ENCODE assay signal across 8 mouse cellular contexts in the genomic region with DNA sequence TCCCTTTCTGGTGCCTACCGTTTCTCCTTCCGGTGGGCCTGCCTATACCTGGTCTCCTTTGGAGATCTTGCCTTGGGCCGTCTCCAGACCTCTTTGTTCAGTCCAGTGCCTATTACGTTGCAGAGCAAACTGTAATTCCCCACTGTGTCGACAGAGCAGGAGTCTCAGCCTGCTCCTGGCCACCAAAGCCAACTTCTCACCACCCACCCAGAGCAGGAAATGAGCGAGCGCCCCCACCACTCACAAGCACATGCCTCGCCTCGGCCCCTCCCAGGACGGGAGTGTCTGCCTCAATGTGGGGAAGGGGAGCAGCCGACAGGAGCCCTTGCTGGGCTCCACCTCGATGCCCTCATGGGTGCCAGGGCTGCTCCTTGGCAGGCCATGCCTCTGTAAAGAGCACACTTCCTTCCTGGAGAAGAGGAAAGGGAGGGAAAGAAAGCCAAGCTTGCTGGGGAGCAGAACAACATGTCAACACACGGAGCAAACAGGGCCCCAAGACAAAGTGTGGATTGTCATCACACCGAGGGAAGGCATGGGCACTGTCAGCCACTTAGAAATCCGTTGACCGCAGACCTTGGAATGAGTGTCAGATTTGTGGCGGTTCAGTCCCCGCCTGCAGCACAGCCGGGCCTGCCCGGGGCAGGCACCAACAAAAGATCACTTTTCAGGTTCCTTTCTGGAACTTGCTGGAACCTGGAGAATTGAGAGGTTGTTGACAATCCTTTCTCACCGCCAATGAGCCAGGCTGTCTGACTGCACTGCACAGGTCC. TPM values are rescaled to one million over a fixed set of nuclear protein-coding genes. Genes with fewer than 3 reads are reported as not detected.
DNase-seq lines count a peak whose midpoint lies in the region; ATAC-seq lines count a peak whose summit lies in the region.

No protein-coding gene starts in this region.

- H3K4me3 ChIP-seq in megakaryocyte, embryonic 14.5 days (replicated peaks): peak overlapping the region; percentile 48
- no peak overlapping the region for H3K4me3 ChIP-seq in heart, embryonic 11.5 days (ENCODE audit: low read depth, low read length)
- H3K4me3 ChIP-seq in limb, embryonic 15.5 days: no peak overlapping the region

- peak overlapping the region; percentile 11 for H3K4me2 ChIP-seq in heart, embryonic 11.5 days
- H3K4me2 ChIP-seq in limb, embryonic 15.5 days: no peak overlapping the region

- WGBS in heart, embryonic 11.5 days (ENCODE audit: insufficient replicate concordance): 36% methylated on average over 21 of the region's 21 CpGs
- 51% methylated on average over 21 of the region's 21 CpGs for WGBS in limb, embryonic 15.5 days

- H3K9ac ChIP-seq in heart, embryonic 11.5 days (ENCODE audit: low read depth, low read length): peak overlapping the region; percentile 52; the same call in 1 of the 2 replicates
- no peak overlapping the region for H3K9ac ChIP-seq in limb, embryonic 15.5 days

- ATAC-seq in megakaryocyte, adult 5-6 weeks (ENCODE audit: poor library complexity, severe bottlenecking): no peak
- 0 out of 2 replicates have a peak, but pooled peaks have one; percentile 0 for ATAC-seq in heart, embryonic 11.5 days (replicated peaks; ENCODE audit: insufficient number of reproducible peaks, low FRiP score, low TSS enrichment)
- ATAC-seq in limb, embryonic 15.5 days (ENCODE audit: insufficient number of reproducible peaks, low FRiP score, low TSS enrichment, low read depth): no peak
- no peak for ATAC-seq in megakaryocyte-erythroid progenitor cell, adult 5-6 weeks (replicated peaks; ENCODE audit: low FRiP score, low TSS enrichment, poor library complexity, severe bottlenecking)

- no peaks in the 10 kb centered on the region for H3K9me3 ChIP-seq in megakaryocyte, embryonic 14.5 days
- H3K9me3 ChIP-seq in heart, embryonic 11.5 days (replicated peaks; ENCODE audit: control insufficient read depth, low read length): no peaks in the 10 kb centered on the region
- no peaks in the 10 kb centered on the region for H3K9me3 ChIP-seq in limb, embryonic 15.5 days

- intact Hi-C loops in left cerebral cortex, postnatal 4 days (cut with DNase I): no loop called here

- peaks cover 99% of the 10 kb centered on the region for H3K4me1 ChIP-seq in megakaryocyte, embryonic 14.5 days
- H3K4me1 ChIP-seq in heart, embryonic 11.5 days (ENCODE audit: control insufficient read depth, insufficient read depth, low read length): peaks cover 76% of the 10 kb centered on the region
- H3K4me1 ChIP-seq in limb, embryonic 15.5 days: peaks cover 65% of the 10 kb centered on the region

- H3K27me3 ChIP-seq in megakaryocyte, embryonic 14.5 days (replicated peaks): no peaks in the 10 kb centered on the region
- no peaks in the 10 kb centered on the region for H3K27me3 ChIP-seq in heart, embryonic 11.5 days (ENCODE audit: control insufficient read depth, insufficient read depth, low read length)
- no peaks in the 10 kb centered on the region for H3K27me3 ChIP-seq in limb, embryonic 15.5 days

- peak overlapping the region; percentile 79 for H3K27ac ChIP-seq in heart, embryonic 11.5 days (ENCODE audit: low read depth, low read length)
- peak overlapping the region; percentile 67 for H3K27ac ChIP-seq in limb, embryonic 15.5 days

- peaks cover 88% of the 10 kb centered on the region for H3K36me3 ChIP-seq in megakaryocyte, embryonic 14.5 days (replicated peaks; ENCODE audit: low read length)
- H3K36me3 ChIP-seq in heart, embryonic 11.5 days (ENCODE audit: control insufficient read depth, insufficient read depth, low read length): peaks cover 5% of the 10 kb centered on the region
- H3K36me3 ChIP-seq in limb, embryonic 15.5 days: peaks cover 50% of the 10 kb centered on the region

- peak; percentile 48 for DNase-seq in thymus, postnatal 25 days
- no peak for DNase-seq in left cerebral cortex, postnatal 4 days
- no peak for DNase-seq in gastrocnemius, postnatal 4 days (ENCODE audit: low spot score in 2 of 2)

RNA-seq across cellular contexts. Expression of a gene that starts 22.0 kb away (rescaled TPM):
- polyA plus RNA-seq in megakaryocyte, embryonic 14.5 days (2012; ENCODE audit: insufficient read depth, low replicate concordance): 207 and 435 TPM in 2 replicates
- 14.1 and 18.2 TPM in 2 replicates for total RNA-seq in megakaryocyte, adult 5-6 weeks (2015)
- 18.0 and 20.1 TPM in 2 replicates for total RNA-seq in megakaryocyte, adult 5-6 weeks (2017)
- 18.0 and 18.6 TPM in 2 replicates for polyA plus RNA-seq in heart, embryonic 11.5 days (2014; fragmentation: Nextera tagmentation; extraction: Ambion mirVana)
- polyA plus RNA-seq in limb, embryonic 15.5 days (2015; fragmentation: Nextera tagmentation; extraction: Ambion mirVana): 14.6 and 15.1 TPM in 2 replicates
- 100 to 1,000 TPM; 113 to 119 TPM for total RNA-seq in left cerebral cortex, postnatal 4 days (2021)
- total RNA-seq in megakaryocyte-erythroid progenitor cell, adult 5-6 weeks (2014; fragmentation: Nextera tagmentation): 20.8 and 22.3 TPM in 2 replicates
- 9.9 and 18.2 TPM in 2 replicates for total RNA-seq in megakaryocyte-erythroid progenitor cell, adult 5-6 weeks (2017)
- total RNA-seq in gastrocnemius, postnatal 4 days (2021): 10 to 100 TPM; 40.4 to 41.4 TPM
